Mouse (Mus musculus) embryonic facial prominence, embryonic 12.5 days (tissue): Measurements from ENCODE around the gene Rpap3. TPM values are rescaled to one million over a fixed set of nuclear protein-coding genes. Genes with fewer than 3 reads are reported as not detected.

Experiments
- ATAC-seq: fragments of 200-750 bp; cut with Nextera tagmentation; 2 replicates; pipeline ENCODE4 v1.8.0; 2017; ENCODE audit not compliant: insufficient number of reproducible peaks, insufficient read depth, low FRiP score, low TSS enrichment
- H3K27ac ChIP-seq: fragments of 300-500 bp; sonication (generic); 2 replicates; pipeline ENCODE4 v1.5.1; 2016; ENCODE audit warnings: mild to moderate bottlenecking
- H3K27me3 ChIP-seq: fragments of 300-500 bp; sonication (generic); 2 replicates; pipeline ENCODE4 v1.6.1; 2016; ENCODE audit warnings: mild to moderate bottlenecking, moderate library complexity
- H3K36me3 ChIP-seq: fragments of 300-500 bp; sonication (generic); 2 replicates; pipeline ENCODE4 v1.6.1; 2016; ENCODE audit warnings: mild to moderate bottlenecking
- H3K4me1 ChIP-seq: fragments of 300-500 bp; sonication (generic); 2 replicates; pipeline ENCODE4 v1.6.1; 2016
- H3K4me2 ChIP-seq: fragments of 300-500 bp; sonication (generic); replicated peaks from 2 replicates; pipeline ENCODE4 v1.6.1; 2016; ENCODE audit warnings: mild to moderate bottlenecking, moderate library complexity
- H3K4me3 ChIP-seq: fragments of 300-500 bp; sonication (generic); 2 replicates; pipeline ENCODE4 v1.5.1; 2016; ENCODE audit warnings: mild to moderate bottlenecking
- H3K9ac ChIP-seq: fragments of 300-500 bp; sonication (generic); 2 replicates; pipeline ENCODE4 v1.6.1; 2016; ENCODE audit warnings: mild to moderate bottlenecking, moderate library complexity
- H3K9me3 ChIP-seq: fragments of 300-500 bp; sonication (generic); 2 replicates; pipeline ENCODE4 v1.6.1; 2016; ENCODE audit warnings: mild to moderate bottlenecking, moderate library complexity
- WGBS: fragments of 180-500 bp; shearing (Covaris S2); methylation state at CpG from one replicate; pipeline ENCODE4 v1.1.7; 2016; 5-methylcytosine and 5-hydroxymethylcytosine counted together
- polyA plus RNA-seq: library from polyadenylated mRNA; unstranded; fragments of >200 nt; fragmentation: Nextera tagmentation; extraction: Ambion mirVana; gene quantifications from 2 replicates; pipeline ENCODE4 v1.2.1, GENCODE M21; 2016

Rpap3 gene
- polyA plus RNA-seq, 1 experiment from 2014 or later = 38.0 TPM

DNA sequence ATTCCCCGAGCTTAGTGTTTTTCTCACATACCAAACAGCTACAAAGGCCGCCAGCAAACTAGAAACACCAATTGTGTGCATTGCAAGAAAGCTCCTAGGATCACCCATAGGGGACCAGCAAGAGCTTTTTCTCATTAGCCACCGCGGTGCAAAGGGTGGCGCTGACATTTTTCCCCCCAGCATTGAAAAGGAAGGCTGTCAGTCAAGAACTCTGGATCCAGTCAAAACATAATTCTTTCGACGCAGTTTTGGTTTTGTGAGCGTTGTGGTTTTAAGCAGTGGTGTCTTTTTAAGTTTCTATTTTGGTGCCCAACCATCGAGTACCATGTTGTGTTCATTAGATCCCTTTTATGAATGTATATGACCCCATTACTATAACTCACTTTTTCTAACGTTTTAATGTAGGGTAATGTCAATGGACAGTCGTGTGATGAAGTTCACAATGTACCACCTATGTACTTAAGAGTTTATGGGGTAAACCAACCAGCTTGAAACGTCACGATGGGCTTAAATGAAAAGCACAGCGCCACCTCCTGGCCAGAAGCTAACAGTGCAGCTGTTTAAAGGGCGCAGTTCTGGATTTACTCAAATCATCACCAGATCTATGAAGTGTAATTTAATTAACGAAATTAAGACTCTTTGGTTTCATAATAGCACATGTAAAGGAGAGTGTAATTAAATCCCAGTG is 40.5 kb downstream of the Rpap3 start:
- no peak overlapping the region for H3K4me2 ChIP-seq
- H3K9ac ChIP-seq = no peak overlapping the region
- H3K27ac ChIP-seq = no peak overlapping the region
- H3K4me1 ChIP-seq = no peaks in the 10 kb centered on the region
- no peak for ATAC-seq
- H3K36me3 ChIP-seq = no peaks in the 10 kb centered on the region
- 58% methylated on average over 16 of the region's 16 CpGs for WGBS
- H3K27me3 ChIP-seq = no peaks in the 10 kb centered on the region
- H3K4me3 ChIP-seq = no peak overlapping the region
- no peaks in the 10 kb centered on the region for H3K9me3 ChIP-seq

DNA sequence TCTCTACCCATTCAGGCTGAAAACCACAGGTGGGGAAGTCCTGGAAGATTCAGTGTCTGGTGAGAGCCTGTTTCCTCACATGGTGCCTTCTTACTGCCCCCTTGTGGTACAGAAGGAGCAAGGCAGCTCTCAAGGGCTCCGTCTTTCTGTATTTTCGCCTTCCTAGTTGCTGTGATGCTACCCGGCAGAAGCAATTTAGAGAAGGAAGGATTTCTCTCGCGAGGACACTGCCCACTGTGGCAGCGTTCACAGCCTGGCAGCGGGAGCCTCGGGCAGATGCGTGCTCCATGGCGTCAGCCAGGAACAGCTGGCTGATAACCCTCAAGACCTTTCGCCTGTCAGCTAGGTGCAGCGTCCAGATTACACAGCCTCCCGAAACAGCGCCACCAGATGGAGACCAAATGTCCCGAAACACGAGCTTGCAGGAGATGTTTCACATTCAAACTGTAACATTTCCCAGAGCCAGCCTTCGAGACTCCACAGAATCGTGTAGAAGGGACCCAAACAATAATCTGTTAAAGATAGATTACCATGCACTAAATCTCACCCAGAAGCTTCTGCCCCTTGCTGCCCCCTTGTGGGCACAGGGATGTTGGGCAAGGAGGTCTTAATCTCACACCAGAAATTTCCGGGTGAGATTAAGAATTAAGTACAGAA is 41.7 kb downstream of the Rpap3 start:
- WGBS = 8% methylated on average over 19 of the region's 19 CpGs
- Histone ChIP-seq H3K4me2 (peak overlapping the region; percentile 60), H3K4me1 (no peaks in the 10 kb centered on the region), H3K4me3 (peak overlapping the region; percentile 39), H3K27ac (no peak overlapping the region), H3K9ac (no peak overlapping the region), H3K36me3 (no peaks in the 10 kb centered on the region), H3K9me3 (no peaks in the 10 kb centered on the region), H3K27me3 (no peaks in the 10 kb centered on the region)
- ATAC-seq = no peak

GRCm38 (mm10) chr15:97658755-97659116 is 46.9 kb downstream of the Rpap3 start:
- Histone ChIP-seq H3K4me2 (no peak overlapping the region), H3K4me1 (no peaks in the 10 kb centered on the region), H3K4me3 (no peak overlapping the region), H3K9me3 (no peaks in the 10 kb centered on the region), H3K27ac (no peak overlapping the region), H3K36me3 (no peaks in the 10 kb centered on the region), H3K27me3 (no peaks in the 10 kb centered on the region), H3K9ac (no peak overlapping the region)
- ATAC-seq = no peak
- WGBS = 89% methylated on average over 8 of the region's 8 CpGs

DNA sequence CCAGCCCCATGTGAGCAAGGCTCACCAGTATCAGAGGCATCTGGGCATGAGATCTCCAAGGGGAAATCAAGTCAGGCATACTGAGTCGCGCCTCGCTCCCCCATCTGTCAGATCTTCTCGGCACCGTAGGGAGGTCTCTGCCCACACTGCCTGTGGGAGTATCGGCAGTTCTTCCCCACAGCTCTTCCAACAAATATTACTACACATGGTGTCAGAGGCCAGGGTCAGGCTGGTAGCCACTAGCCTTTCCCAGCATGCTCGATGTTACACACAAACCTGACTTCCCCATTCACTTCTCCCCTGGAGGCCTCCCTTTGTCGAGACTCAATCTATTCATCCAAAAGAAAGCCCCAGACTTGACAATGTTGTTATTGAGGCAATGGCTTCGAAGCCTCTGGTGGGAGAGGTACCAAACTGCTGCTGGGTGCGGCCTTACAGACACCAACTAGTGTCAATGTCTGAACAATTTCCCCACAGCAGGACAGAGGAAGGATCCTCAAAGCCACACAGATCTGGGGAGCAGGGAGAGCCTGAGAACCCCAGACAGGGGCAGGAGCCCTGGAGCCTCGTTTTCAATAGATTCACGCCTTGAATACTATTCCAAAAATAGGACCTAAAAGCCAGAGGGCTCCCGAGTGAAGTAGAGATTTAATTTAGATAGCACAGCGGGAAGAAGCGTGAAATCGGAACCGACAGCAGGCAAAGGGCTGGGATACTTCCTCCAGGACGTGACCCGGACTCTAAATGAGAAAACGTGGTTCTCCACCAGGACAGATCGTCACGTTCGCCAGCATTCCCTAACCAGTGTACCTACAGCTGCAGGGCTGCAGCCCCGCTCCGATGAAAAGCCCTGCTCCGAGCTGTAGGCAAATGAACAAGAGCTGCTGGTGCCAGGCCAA is 47.5 kb downstream of the Rpap3 start:
- Histone ChIP-seq H3K9me3 (no peaks in the 10 kb centered on the region), H3K27me3 (no peaks in the 10 kb centered on the region), H3K36me3 (no peaks in the 10 kb centered on the region), H3K4me1 (no peaks in the 10 kb centered on the region), H3K4me2 (0 out of 2 replicates have a peak overlapping the region, but pooled peaks have one; percentile 14), H3K4me3 (no peak overlapping the region), H3K27ac (no peak overlapping the region), H3K9ac (no peak overlapping the region)
- no peak for ATAC-seq
- 61% methylated on average over 26 of the region's 26 CpGs for WGBS

DNA sequence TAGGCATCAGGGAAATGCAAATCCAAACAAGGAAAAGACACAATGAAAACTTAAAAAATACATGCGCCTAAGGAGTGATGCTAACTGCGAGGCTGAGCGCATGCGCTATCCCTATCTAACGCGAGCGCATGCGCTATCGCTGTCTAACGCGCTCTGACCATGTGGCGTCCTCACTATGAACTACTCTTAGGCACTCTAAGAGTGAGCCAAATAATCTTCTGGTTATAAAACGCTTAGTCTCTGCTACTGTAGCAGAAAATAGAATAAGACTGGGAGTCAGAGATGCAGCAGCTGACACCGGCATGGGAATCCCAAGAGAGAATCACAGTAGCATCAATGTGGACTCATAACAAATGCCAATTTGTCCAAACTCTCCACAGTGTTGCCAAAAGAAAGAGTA is 48.2 kb downstream of the Rpap3 start:
- Histone ChIP-seq H3K27ac (no peak overlapping the region), H3K36me3 (no peaks in the 10 kb centered on the region), H3K9ac (no peak overlapping the region), H3K4me2 (no peak overlapping the region), H3K4me3 (no peak overlapping the region), H3K27me3 (no peaks in the 10 kb centered on the region), H3K9me3 (no peaks in the 10 kb centered on the region), H3K4me1 (no peaks in the 10 kb centered on the region)
- no peak for ATAC-seq
- WGBS = 96% methylated on average over 14 of the region's 14 CpGs

- Histone ChIP-seq H3K9me3 (no peaks in the 10 kb centered on the region), H3K4me2 (no peak overlapping the region), H3K9ac (no peak overlapping the region), H3K36me3 (no peaks in the 10 kb centered on the region), H3K4me3 (no peak overlapping the region), H3K27ac (no peak overlapping the region), H3K4me1 (no peaks in the 10 kb centered on the region), H3K27me3 (no peaks in the 10 kb centered on the region)
- 73% methylated on average over 4 of the region's 4 CpGs for WGBS
- no peak for ATAC-seq
Observed at GRCm38 (mm10) chr15:97649726-97650125, 55.9 kb downstream of the Rpap3 start.

DNA sequence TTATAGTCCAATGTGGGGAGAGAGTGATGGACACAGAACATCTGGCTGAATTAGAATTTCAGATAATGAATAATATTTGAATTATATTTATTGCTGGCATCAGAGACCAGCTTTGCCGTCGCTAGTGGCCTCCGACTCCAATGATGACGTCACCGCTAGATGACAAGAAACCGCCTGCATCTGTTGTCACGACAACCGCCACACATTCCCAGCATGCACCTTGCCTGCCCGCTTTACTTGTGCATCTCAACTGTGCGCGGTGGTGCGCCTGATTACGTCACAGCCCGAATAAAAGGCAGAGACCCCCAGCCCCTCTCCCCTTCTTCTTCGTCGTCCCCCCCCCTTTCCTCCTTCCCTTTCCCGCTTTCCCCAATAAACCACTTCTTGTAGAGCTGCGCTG is 57.4 kb downstream of the Rpap3 start:
- Histone ChIP-seq H3K9ac (no peak overlapping the region), H3K4me1 (no peaks in the 10 kb centered on the region), H3K27me3 (no peaks in the 10 kb centered on the region), H3K4me3 (no peak overlapping the region), H3K36me3 (no peaks in the 10 kb centered on the region), H3K27ac (no peak overlapping the region), H3K4me2 (no peak overlapping the region), H3K9me3 (no peaks in the 10 kb centered on the region)
- 88% methylated on average over 18 of the region's 18 CpGs for WGBS
- no peak for ATAC-seq

DNA sequence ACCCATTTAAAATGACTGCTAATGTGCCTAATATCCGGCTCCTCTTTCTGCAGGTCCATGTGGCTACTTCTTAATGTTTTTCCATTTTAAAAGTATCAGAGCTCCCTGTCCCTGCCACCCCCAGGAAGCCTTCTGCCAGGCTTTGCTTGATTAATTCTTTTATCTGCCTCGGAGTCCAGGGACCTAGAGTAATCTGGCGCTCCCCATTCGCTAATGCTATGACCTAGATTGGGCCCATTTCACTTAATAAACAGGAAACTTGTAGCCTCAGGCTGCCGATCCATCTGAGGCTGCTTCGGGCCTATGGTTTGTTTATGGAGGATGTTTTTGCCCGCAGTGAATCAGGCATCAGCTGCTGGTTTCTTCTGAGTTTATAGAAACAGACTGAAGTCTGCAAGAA is 59.2 kb downstream of the Rpap3 start:
- Histone ChIP-seq H3K9ac (no peak overlapping the region), H3K9me3 (no peaks in the 10 kb centered on the region), H3K4me1 (no peaks in the 10 kb centered on the region), H3K27me3 (no peaks in the 10 kb centered on the region), H3K4me3 (no peak overlapping the region), H3K4me2 (no peak overlapping the region), H3K27ac (no peak overlapping the region), H3K36me3 (no peaks in the 10 kb centered on the region)
- WGBS = 54% methylated on average over 7 of the region's 7 CpGs
- ATAC-seq = no peak

- no peak overlapping the region for H3K4me3 ChIP-seq
- H3K36me3 ChIP-seq = no peaks in the 10 kb centered on the region
- WGBS = 80% methylated on average over 4 of the region's 4 CpGs
- H3K9me3 ChIP-seq = no peaks in the 10 kb centered on the region
- H3K4me1 ChIP-seq = no peaks in the 10 kb centered on the region
- no peak overlapping the region for H3K9ac ChIP-seq
- H3K27me3 ChIP-seq = no peaks in the 10 kb centered on the region
- H3K4me2 ChIP-seq = no peak overlapping the region
- H3K27ac ChIP-seq = no peak overlapping the region
- no peak for ATAC-seq
Observed at GRCm38 (mm10) chr15:97643986-97644385, 61.6 kb downstream of the Rpap3 start.

Other genes with a start within 250 kb of the Rpap3 start
- 0.09 and 0.33 TPM in 2 replicates for gene Endou, start 25.5 kb upstream of the Rpap3 start, polyA plus RNA-seq
- gene Rapgef3, start 62.1 kb upstream of the Rpap3 start, polyA plus RNA-seq = 10.5 and 10.8 TPM in 2 replicates
- gene Slc48a1, start 72.7 kb upstream of the Rpap3 start, polyA plus RNA-seq = 29.4 and 32.6 TPM in 2 replicates
- gene Hdac7, start 138.7 kb upstream of the Rpap3 start, polyA plus RNA-seq = 33.5 and 38.8 TPM in 2 replicates
- gene Vdr, start 204.8 kb upstream of the Rpap3 start, polyA plus RNA-seq = 0.60 and 0.97 TPM in 2 replicates